Mouse (Mus musculus) spleen, postnatal 4 days (tissue): Measurements from ENCODE around the gene Nrp1.

Experiments
- DNase-seq, 2 experiments: peaks; one replicate each; pipeline ENCODE4 v3.0.0; 2022; ENCODE audit warnings: low spot score in 2 of 2

The Nrp1 gene

GRCm38 (mm10) chr8:128551421-128552139 lies 193.2 kb downstream of the Nrp1 start:
- DNase-seq: peak; percentile 60 to 82
